Mouse (Mus musculus) CH12.LX (cell line): ENCODE data around the gene Matn4. TPM values are rescaled to one million over a fixed set of nuclear protein-coding genes. Genes with fewer than 3 reads are reported as not detected.

Experiments used
- DNase-seq: peaks from one replicate; pipeline ENCODE4 v3.0.0-alpha.2; 2013; ENCODE audit errors: extremely low read depth
- H3K27ac ChIP-seq: 2 replicates; pipeline ENCODE4 v1.5.1; 2012; ENCODE audit warnings: low read depth, mild to moderate bottlenecking, control low read depth, moderate library complexity; ENCODE audit not compliant: insufficient read depth
- H3K27me3 ChIP-seq: replicated peaks from 2 replicates; pipeline ENCODE3; 2012; ENCODE audit warnings: inconsistent platforms
- H3K36me3 ChIP-seq, 2 experiments: replicated peaks in 1 of 2; 2 replicates each; pipeline versions ENCODE3 to v1.6.1; 2012; ENCODE audit warnings: inconsistent platforms in 1 of 2, low read length in 1 of 2, mild to moderate bottlenecking in 1 of 2, mixed read lengths in 1 of 2, moderate library complexity in 1 of 2; ENCODE audit not compliant: control insufficient read depth in 1 of 2, insufficient read depth in 1 of 2
- H3K4me1 ChIP-seq, 2 experiments: 2 replicates each; pipeline ENCODE4 v1.6.1; 2012; ENCODE audit warnings: inconsistent platforms in 1 of 2, moderate library complexity in 1 of 2; ENCODE audit not compliant: insufficient read depth in 2 of 2, control insufficient read depth in 1 of 2
- H3K4me2 ChIP-seq: 2 replicates; pipeline ENCODE4 v1.6.1; 2012; ENCODE audit warnings: low read depth, mild to moderate bottlenecking, control low read depth; ENCODE audit not compliant: poor library complexity, insufficient read depth, severe bottlenecking
- H3K4me3 ChIP-seq, 3 experiments: fragments of 150-350 bp in 1 of 3; sonication (generic) in 1 of 3; replicated peaks in 1 of 3; 2 replicates each; pipeline versions ENCODE3 to v1.5.1; 2011 to 2012; ENCODE audit warnings: low read depth in 2 of 3, low read length in 2 of 3, mild to moderate bottlenecking in 2 of 3, moderate library complexity in 2 of 3, control low read depth in 1 of 3, improper control_type of control experiment in 1 of 3, inconsistent platforms in 1 of 3, mixed read lengths in 1 of 3; ENCODE audit not compliant: poor library complexity in 1 of 3
- H3K79me2 ChIP-seq: replicated peaks from 2 replicates; pipeline ENCODE4 v1.6.1; 2012; ENCODE audit warnings: mild to moderate bottlenecking, moderate library complexity; ENCODE audit not compliant: control insufficient read depth, poor library complexity, insufficient read depth, severe bottlenecking; ENCODE audit errors: extremely low read depth
- H3K9ac ChIP-seq: 2 replicates; pipeline ENCODE4 v1.6.1; 2012; ENCODE audit warnings: low read depth, mild to moderate bottlenecking, control low read depth, moderate library complexity; ENCODE audit not compliant: insufficient read depth
- H3K9me3 ChIP-seq: replicated peaks from 2 replicates; pipeline ENCODE3; 2012; ENCODE audit warnings: low read length, inconsistent platforms, mixed read lengths
- CHD1 ChIP-seq: IDR thresholded peaks from 2 replicates; pipeline ENCODE4 v1.6.1; 2012; ENCODE audit warnings: low read depth, low read length, improper control_type of control experiment, inconsistent platforms
- CTCF ChIP-seq, 2 experiments: IDR thresholded peaks in 1 of 2; conservative IDR thresholded peaks in 1 of 2; 2 replicates each; pipeline ENCODE4 v1.5.1; 2011 to 2012; ENCODE audit warnings: low read depth in 2 of 2, low read length in 2 of 2, improper control_type of control experiment in 1 of 2, inconsistent platforms in 1 of 2, mild to moderate bottlenecking in 1 of 2, moderate library complexity in 1 of 2
- E2F4 ChIP-seq: IDR thresholded peaks from 2 replicates; pipeline ENCODE4 v1.6.1; 2011; ENCODE audit warnings: low read depth, low read length, improper control_type of control experiment; ENCODE audit not compliant: insufficient replicate concordance
- ELF1 ChIP-seq: IDR thresholded peaks from 2 replicates; pipeline ENCODE4 v1.6.1; 2014; ENCODE audit warnings: low read depth, mild to moderate bottlenecking, inconsistent platforms, low read length, improper control_type of control experiment
- EP300 ChIP-seq: IDR thresholded peaks from 2 replicates; pipeline ENCODE4 v1.6.1; 2011; ENCODE audit warnings: low read length, improper control_type of control experiment
- ETS1 ChIP-seq: conservative IDR thresholded peaks from 2 replicates; pipeline ENCODE4 v1.6.1; 2012; ENCODE audit warnings: low read depth, mild to moderate bottlenecking, inconsistent platforms, low read length, improper control_type of control experiment, moderate library complexity
- GABPA ChIP-seq: IDR thresholded peaks from 2 replicates; pipeline ENCODE4 v1.6.1; 2012; ENCODE audit warnings: low read depth, low read length, improper control_type of control experiment, inconsistent platforms; ENCODE audit not compliant: insufficient replicate concordance
- HCFC1 ChIP-seq: IDR thresholded peaks from 2 replicates; pipeline ENCODE4 v1.6.1; 2012; ENCODE audit warnings: low read depth, mild to moderate bottlenecking, inconsistent platforms, low read length, improper control_type of control experiment
- IRF4 ChIP-seq: IDR thresholded peaks from 2 replicates; pipeline ENCODE4 v1.6.1; 2014; ENCODE audit warnings: low read depth, mild to moderate bottlenecking, inconsistent platforms, low read length, improper control_type of control experiment
- JUN ChIP-seq: IDR thresholded peaks from 2 replicates; pipeline ENCODE4 v1.6.1; 2011; ENCODE audit warnings: low read depth, mild to moderate bottlenecking, low read length, improper control_type of control experiment, moderate library complexity; ENCODE audit not compliant: insufficient read depth
- KAT2A ChIP-seq: IDR thresholded peaks from 2 replicates; pipeline ENCODE4 v1.6.1; 2012; ENCODE audit warnings: low read length, improper control_type of control experiment, inconsistent platforms; ENCODE audit not compliant: insufficient replicate concordance
- MAFK ChIP-seq: IDR thresholded peaks from 2 replicates; pipeline ENCODE4 v1.6.1; 2011; ENCODE audit warnings: low read length, improper control_type of control experiment; ENCODE audit not compliant: insufficient replicate concordance
- MAX ChIP-seq: IDR thresholded peaks from 2 replicates; pipeline ENCODE4 v1.6.1; 2011; ENCODE audit warnings: low read length, improper control_type of control experiment
- MAZ ChIP-seq: IDR thresholded peaks from 2 replicates; pipeline ENCODE4 v1.6.1; 2012; ENCODE audit warnings: low read depth, mild to moderate bottlenecking, inconsistent platforms, low read length, improper control_type of control experiment, moderate library complexity
- MEF2A ChIP-seq: IDR thresholded peaks from 2 replicates; pipeline ENCODE4 v1.6.1; 2014; ENCODE audit warnings: low read depth, mild to moderate bottlenecking, inconsistent platforms, low read length, improper control_type of control experiment, borderline replicate concordance
- MXI1 ChIP-seq: IDR thresholded peaks from 2 replicates; pipeline ENCODE4 v1.6.1; 2011; ENCODE audit warnings: mild to moderate bottlenecking, low read depth, low read length, improper control_type of control experiment
- MYC ChIP-seq: IDR thresholded peaks from 2 replicates; pipeline ENCODE4 v1.6.1; 2011; ENCODE audit warnings: low read depth, mild to moderate bottlenecking, improper control_type of control experiment, low read length
- NELFE ChIP-seq: IDR thresholded peaks from 2 replicates; pipeline ENCODE4 v1.6.1; 2011; ENCODE audit warnings: low read depth, low read length, improper control_type of control experiment
- POLR2A ChIP-seq: IDR thresholded peaks from 2 replicates; pipeline ENCODE4 v1.6.1; 2011; ENCODE audit warnings: low read depth, mild to moderate bottlenecking, improper control_type of control experiment, low read length
- RAD21 ChIP-seq: IDR thresholded peaks from 2 replicates; pipeline ENCODE4 v1.6.1; 2011; ENCODE audit warnings: low read depth, mild to moderate bottlenecking, low read length, improper control_type of control experiment, moderate library complexity
- UBTF ChIP-seq: IDR thresholded peaks from 2 replicates; pipeline ENCODE4 v1.6.1; 2012; ENCODE audit warnings: low read depth, mild to moderate bottlenecking, inconsistent platforms, low read length, improper control_type of control experiment, moderate library complexity
- USF1 ChIP-seq: IDR thresholded peaks from 2 replicates; pipeline ENCODE4 v1.6.1; 2014; ENCODE audit warnings: low read depth, mild to moderate bottlenecking, inconsistent platforms, low read length, improper control_type of control experiment
- ZC3H11A ChIP-seq: IDR thresholded peaks from 2 replicates; pipeline ENCODE4 v1.6.1; 2012; ENCODE audit warnings: low read depth, mild to moderate bottlenecking, inconsistent platforms, low read length, improper control_type of control experiment
- ZMIZ1 ChIP-seq: IDR thresholded peaks from 2 replicates; pipeline ENCODE4 v1.6.1; 2012; ENCODE audit warnings: low read depth, mild to moderate bottlenecking, inconsistent platforms, low read length, improper control_type of control experiment
- ZNF384 ChIP-seq: IDR thresholded peaks from 2 replicates; pipeline ENCODE4 v1.6.1; 2012; ENCODE audit warnings: low read depth, low read length, improper control_type of control experiment, inconsistent platforms
- dilution Hi-C: fragments of 300-500 bp; cut with MboI; formaldehyde crosslinking; loops from 2 replicates; pipeline ENCODE4 v1.14.3; 2020; ENCODE audit warnings: low sequenced_read_pairs; ENCODE audit not compliant: extremely low pct_unique_long_range_greater_than_20kb, extremely low pct_ligation_motif_present
- in situ Hi-C: fragments of 300-500 bp; cut with MboI; formaldehyde crosslinking; loops from 3 replicates; pipeline ENCODE4 v1.14.3; 2019; ENCODE audit warnings: low sequenced_read_pairs, low pct_ligation_motif_present, low pct_unique_long_range_greater_than_20kb, mixed read lengths
- polyA plus RNA-seq: library from polyadenylated mRNA; unstranded; fragments of >175 nt; gene quantifications from 2 replicates; pipeline ENCODE4 v1.2.1, GENCODE M21; 2012; ENCODE audit warnings: low read depth; ENCODE audit not compliant: insufficient read length
- total RNA-seq, 2 experiments: library from RNA; depleted of rRNA; stranded (reverse); fragments of 300-350 nt in 1 of 2; fragments of >200 nt in 1 of 2; gene quantifications; 2 replicates each; pipeline ENCODE4 v1.2.3; 2012 to 2014

Matn4 gene
- total and polyA plus RNA-seq, 3 experiments: not detected

DNA sequence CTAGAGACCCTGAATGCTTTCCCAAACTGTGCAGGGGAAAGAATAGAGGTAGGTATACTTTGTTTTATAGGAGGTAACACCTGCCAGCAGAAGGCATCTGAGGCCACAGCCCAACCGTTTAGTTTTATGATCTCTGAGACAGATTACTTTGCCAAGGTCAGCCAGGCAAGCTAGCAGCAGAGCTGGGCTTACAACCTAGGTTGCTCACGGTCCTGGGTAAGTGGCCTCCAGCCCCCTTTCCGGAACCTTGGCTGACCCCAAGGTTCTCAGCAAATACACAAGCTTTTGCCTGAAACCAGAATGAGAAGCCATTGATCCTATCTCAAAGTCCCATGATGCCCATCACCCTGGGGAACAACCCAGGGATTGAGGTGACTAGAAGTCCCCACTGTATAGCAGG, 29.7 kb upstream of the Matn4 start:
- Histone ChIP-seq H3K36me3 (peaks cover 9 to 59% of the 10 kb centered on the region in 2 experiments), H3K4me3 (no peak overlapping the region), H3K79me2 (peaks cover 50% of the 10 kb centered on the region), H3K4me2 (no peak overlapping the region), H3K9me3 (no peaks in the 10 kb centered on the region), H3K4me1 (peaks cover 27 to 63% of the 10 kb centered on the region in 2 experiments), H3K27me3 (no peaks in the 10 kb centered on the region), H3K9ac (no peak overlapping the region), H3K27ac (no peak overlapping the region)
- in situ Hi-C loops (no loop called here), dilution Hi-C loops (no loop called here)
- DNase-seq: no peak
- TF ChIP-seq ZMIZ1: no peak
- no peak for TF ChIP-seq KAT2A
- TF ChIP-seq MXI1: no peak
- no peak for TF ChIP-seq IRF4
- TF ChIP-seq MEF2A: no peak
- TF ChIP-seq ELF1: no peak
- no peak for TF ChIP-seq MAX
- TF ChIP-seq EP300: no peak
- TF ChIP-seq HCFC1: no peak
- TF ChIP-seq POLR2A: no peak
- TF ChIP-seq UBTF: no peak
- TF ChIP-seq MYC: no peak
- TF ChIP-seq CTCF (conservative IDR thresholded peaks at IDR 0.05 in 1 of 2, IDR thresholded peaks at IDR 0.05 in 1 of 2; ENCODE audit: low read depth in 2 of 2, low read length in 2 of 2): no peak
- TF ChIP-seq ZNF384: no peak
- TF ChIP-seq NELFE: no peak

DNA sequence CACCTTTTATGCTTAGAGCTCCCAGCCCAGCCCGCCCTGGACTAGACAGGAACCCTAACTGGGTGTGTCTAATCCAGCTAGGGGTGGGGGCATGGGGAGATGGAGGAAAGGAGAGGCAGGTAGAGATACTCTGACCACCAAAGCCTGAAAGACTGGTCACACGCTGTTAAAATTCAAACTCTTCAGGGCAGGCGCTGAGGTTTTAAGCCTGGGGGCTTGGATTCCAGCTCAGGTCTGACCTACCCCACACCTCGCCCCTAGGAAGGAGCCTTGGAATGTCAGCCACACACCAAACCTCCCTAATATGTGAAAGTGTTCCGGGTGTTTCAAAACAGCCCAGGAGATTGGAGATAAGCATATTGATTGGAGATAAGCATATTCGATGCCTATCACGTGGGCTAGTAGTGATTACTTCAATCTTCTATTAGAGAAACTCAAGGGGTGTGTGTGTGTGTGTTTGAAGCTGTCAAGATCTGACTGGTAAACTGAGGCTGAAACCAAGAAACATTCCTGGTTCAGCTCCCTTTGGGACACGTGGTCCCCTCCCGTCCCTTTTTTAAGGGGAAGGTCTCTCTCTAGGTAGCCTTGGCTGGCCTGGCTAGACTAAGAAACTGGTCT, 28.4 kb upstream of the Matn4 start:
- H3K9ac ChIP-seq: no peak overlapping the region
- no peak for DNase-seq
- in situ Hi-C loops: no loop called here
- no peak overlapping the region for H3K4me2 ChIP-seq
- H3K4me3 ChIP-seq: no peak overlapping the region
- no peaks in the 10 kb centered on the region for H3K27me3 ChIP-seq
- H3K9me3 ChIP-seq: no peaks in the 10 kb centered on the region
- peaks cover 39% of the 10 kb centered on the region for H3K79me2 ChIP-seq
- peaks cover 21 to 64% of the 10 kb centered on the region in 2 experiments for H3K36me3 ChIP-seq
- no peak for TF ChIP-seq KAT2A
- TF ChIP-seq RAD21: no peak
- no peak for TF ChIP-seq MYC
- TF ChIP-seq ETS1: no peak
- no peak for TF ChIP-seq ZC3H11A
- no peak for TF ChIP-seq ELF1
- TF ChIP-seq NELFE: no peak
- no peak for TF ChIP-seq E2F4
- TF ChIP-seq ZNF384: no peak
- TF ChIP-seq GABPA: no peak
- TF ChIP-seq MAFK: no peak
- TF ChIP-seq CTCF (conservative IDR thresholded peaks at IDR 0.05 in 1 of 2, IDR thresholded peaks at IDR 0.05 in 1 of 2; ENCODE audit: low read depth in 2 of 2, low read length in 2 of 2): no peak
- TF ChIP-seq MXI1: no peak
- no peak for TF ChIP-seq JUN
- TF ChIP-seq USF1: no peak
- TF ChIP-seq CHD1: no peak
- TF ChIP-seq MEF2A: no peak
- TF ChIP-seq MAZ: no peak
- dilution Hi-C loops: no loop called here
- peaks cover 27 to 54% of the 10 kb centered on the region in 2 experiments for H3K4me1 ChIP-seq
- no peak overlapping the region for H3K27ac ChIP-seq
